Mouse (Mus musculus): Measurements from ENCODE around the gene Kdm8.

- no peak for TF ChIP-seq CTCF (IDR thresholded peaks at IDR 0.05; ENCODE audit: extremely low read depth, insufficient read length, insufficient replicate concordance, low read depth, low read length)
- no peak for TF ChIP-seq POLR2A (IDR thresholded peaks at IDR 0.05; ENCODE audit: low read depth, low read length)
Observed at GRCm38 (mm10) chr7:125492551-125492950, 48.1 kb downstream of the Kdm8 start.
